Mouse (Mus musculus): ENCODE measurements around the gene Pds5b.
"Not testable (repeated sequence)": the region's sequence is repeated elsewhere in the genome, so short reads cannot be mapped to it uniquely, and the experiment has no call there.

The Pds5b gene

GRCm38 (mm10) chr5:150822781-150823180 is 149.2 kb downstream of the Pds5b start:
- no peak for DNase-seq (ENCODE audit: extremely low spot score)

DNA sequence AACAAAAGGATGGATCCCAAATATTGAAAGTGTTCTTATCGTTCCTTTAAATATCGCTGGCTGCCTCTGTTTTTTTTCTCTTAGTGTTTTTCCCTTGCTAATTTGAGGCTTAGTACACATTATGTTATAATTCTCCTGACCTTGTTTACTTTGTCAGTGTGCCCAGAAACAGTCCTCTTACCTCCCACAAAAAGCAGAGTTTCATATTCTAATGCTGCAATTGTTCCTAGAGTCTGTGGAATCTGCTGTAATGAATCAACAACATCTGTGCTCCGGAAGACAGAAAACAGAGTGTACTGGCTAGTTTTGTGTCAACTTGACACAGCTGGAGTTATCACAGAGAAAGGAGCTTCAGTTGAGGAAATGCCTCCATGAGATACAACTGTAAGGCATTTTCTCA is 149.8 kb downstream of the Pds5b start:
- no peak for DNase-seq (ENCODE audit: extremely low spot score)

GRCm38 (mm10) chr5:150829499-150829898 is 156.0 kb downstream of the Pds5b start:
- DNase-seq (ENCODE audit: extremely low spot score): no peak

GRCm38 (mm10) chr5:150830718-150831117 is 157.2 kb downstream of the Pds5b start:
- no peak for DNase-seq (ENCODE audit: extremely low spot score)

DNA sequence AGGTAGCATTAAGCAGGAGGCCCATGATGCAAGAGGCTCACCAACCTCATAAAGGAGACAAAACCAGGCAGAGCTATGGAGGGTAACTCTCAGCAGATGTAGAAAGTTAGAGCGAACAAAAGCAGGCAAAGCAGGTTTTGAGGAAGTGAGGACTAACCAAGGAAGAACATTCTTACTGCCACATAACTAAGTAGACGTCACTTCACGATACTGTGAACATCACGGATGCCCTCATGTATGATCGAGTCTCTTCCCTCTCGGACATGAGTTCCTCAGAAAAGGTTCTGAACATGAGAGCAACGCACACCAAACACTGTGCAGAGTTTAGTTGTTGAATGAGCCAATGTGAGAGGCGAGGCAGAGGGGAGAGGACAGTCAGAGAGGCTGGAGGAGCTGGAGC is 163.2 kb downstream of the Pds5b start:
- DNase-seq (ENCODE audit: extremely low spot score): no peak

DNA sequence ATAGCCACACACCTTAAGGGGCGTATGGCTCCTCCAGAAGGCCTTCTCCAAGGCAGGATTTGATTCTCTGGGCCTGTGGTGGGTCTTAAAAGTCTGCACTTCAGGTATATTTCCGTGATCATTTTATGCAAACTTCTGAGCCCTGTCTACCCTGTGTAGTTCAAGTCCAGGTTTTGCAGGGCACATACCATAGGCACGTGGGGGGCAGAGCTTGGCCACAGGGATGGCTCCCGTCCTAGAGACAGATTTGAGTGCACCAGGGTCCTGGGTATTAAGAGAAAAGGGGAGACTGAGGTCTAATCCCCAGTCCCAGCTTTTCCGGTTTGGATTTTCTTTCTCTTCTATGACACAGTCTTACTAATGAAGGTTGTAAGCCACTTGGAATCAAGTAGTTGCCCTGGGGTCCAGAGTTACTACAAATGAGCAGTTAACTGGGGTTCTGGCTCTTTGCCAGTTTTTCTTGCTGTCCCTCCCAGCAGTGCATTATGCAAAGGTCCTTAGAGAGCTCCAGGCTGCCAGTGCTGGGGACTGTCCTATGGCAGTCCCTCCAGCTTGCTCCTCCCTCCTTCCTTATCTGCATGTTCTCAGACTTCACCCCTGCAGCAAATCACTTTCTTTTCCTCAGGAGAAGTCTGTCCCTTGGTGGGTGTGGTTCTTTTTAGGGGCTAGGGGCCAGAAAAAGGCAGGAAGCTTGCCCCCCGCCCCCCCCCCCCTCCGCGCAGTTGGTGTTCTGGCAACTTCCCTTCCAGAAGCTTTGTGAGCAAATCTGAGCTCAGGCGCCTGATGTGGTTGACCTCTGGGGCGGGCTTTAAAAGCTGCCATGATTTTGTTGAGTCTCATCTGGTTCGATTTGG is 166.4 kb downstream of the Pds5b start:
- DNase-seq (ENCODE audit: extremely low spot score): peak; percentile 61

- DNase-seq (ENCODE audit: extremely low spot score): no peak
These were observed 167.1 kb downstream of the Pds5b start for GRCm38 (mm10) chr5:150840596-150840995.

GRCm38 (mm10) chr5:150845961-150846360 is 172.4 kb downstream of the Pds5b start:
- DNase-seq (ENCODE audit: extremely low spot score): no peak

GRCm38 (mm10) chr5:150850821-150851220 is 177.3 kb downstream of the Pds5b start:
- no peak for DNase-seq (ENCODE audit: extremely low spot score)

DNA sequence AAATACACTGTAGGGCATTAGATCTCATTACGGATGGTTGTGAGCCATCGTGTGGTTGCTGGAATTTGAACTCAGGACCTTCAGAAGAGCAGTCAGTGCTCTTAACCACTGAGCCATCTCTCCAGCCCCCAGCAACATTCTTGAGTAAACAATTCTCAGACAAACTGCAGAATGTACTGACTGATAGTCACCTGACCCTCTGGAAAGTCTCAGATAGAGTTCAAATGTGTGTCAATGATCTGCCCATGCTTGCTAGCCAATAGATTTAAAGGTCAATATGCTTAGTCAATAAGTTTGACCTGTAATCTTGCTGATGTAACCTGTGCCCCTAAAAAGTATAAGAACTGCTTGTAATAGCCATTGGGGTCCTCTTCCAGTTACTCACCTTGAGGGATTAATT is 178.6 kb downstream of the Pds5b start:
- not testable (repeated sequence) for DNase-seq (ENCODE audit: extremely low spot score)

DNA sequence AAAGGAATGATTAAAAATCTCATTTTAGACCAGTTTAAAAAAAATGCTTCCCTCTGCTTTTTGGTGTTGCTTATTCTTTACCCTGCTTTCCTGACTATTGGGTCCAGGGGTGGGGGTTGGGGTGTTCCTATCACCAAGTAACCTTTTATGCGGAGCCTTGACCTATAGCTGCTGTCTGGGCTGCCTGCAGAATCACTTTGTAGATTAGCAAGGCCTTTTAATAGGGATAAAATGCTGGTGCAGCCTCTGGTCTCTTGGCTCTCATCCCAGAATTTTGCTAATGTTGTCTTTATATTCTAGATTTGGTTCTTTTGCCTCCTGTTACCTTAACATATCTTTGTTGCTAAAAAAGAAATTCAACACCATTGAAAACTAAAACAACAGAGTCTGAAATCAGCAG is 181.0 kb downstream of the Pds5b start:
- no peak for DNase-seq (ENCODE audit: extremely low spot score)

GRCm38 (mm10) chr5:150859642-150860194 is 186.2 kb downstream of the Pds5b start:
- no peak for DNase-seq (ENCODE audit: extremely low spot score)

Measured in embryo, embryonic 9.5 days (tissue).